Mouse (Mus musculus) cerebellum, adult 11-12 months (tissue): ENCODE results near the gene Tbx22.

ENCODE experiments used
- DNase-seq: peaks from one replicate; pipeline ENCODE4 v3.0.0; 2022

The Tbx22 gene

GRCm38 (mm10) chrX:107667664-107668063 lies at the start of gene Tbx22:
TSS of gene Tbx22 (plus strand) at chrX:107667964.
- no peak for DNase-seq

GRCm38 (mm10) chrX:107668677-107669076 lies 913 bp downstream of the Tbx22 start:
- no peak for DNase-seq

GRCm38 (mm10) chrX:107679203-107679602 lies 11.4 kb downstream of the Tbx22 start:
- no peak for DNase-seq

GRCm38 (mm10) chrX:107708584-107708983 lies 40.8 kb downstream of the Tbx22 start:
- DNase-seq, result no peak

- DNase-seq, result no peak
Observed at GRCm38 (mm10) chrX:107723541-107723940, 55.8 kb downstream of the Tbx22 start.
